Mouse (Mus musculus): Measurements from ENCODE around the gene Wdr43. TPM values are rescaled to one million over a fixed set of nuclear protein-coding genes. Genes with fewer than 3 reads are reported as not detected.

Wdr43 gene
- 104 and 110 TPM in 2 replicates for polyA plus RNA-seq (2014; fragmentation: Nextera tagmentation; extraction: Ambion mirVana)

DNA sequence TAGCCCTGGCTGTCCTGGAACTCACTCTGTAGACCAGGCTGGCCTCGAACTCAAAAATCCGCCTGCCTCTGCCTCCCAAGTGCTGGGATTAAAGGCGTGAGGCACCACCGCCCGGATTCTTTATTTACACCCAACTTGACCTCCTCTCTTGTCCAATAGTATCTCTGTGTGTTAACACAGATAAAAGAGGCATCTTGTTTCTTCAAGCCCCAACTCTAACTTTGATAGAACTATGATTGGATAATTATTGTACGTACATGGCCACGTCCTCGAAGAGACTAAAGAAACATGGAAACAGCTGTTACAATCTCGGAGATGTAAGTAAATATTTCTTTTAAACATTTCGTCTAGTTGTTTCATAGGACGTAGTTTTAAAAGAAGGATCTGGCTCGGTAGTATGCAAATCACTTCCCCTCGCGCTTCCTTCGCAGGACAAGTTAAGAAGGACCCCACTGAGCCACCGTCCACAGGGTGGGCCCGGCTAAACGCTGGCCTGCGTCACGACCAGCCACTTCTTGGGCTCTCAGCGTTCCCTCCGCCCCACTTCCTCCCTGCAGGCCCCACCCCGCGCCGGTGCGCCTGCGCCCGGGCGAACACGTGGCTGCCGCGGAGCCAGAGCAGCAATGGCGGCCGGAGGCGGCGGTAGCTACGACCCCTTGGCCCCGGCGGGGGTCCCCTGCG lies at the start of gene Wdr43:
Gene Wdr43 (plus strand): TSS at position 258 of the 681 bp plus-strand sequence.
- WGBS = 5% methylated on average over 40 of the region's 40 CpGs
- peak within 1 kb of the TSS; percentile 69 for H3K4me2 ChIP-seq (ENCODE audit: low read length)
- ATAC-seq (replicated peaks; ENCODE audit: low FRiP score, low TSS enrichment, low read depth) (peak; percentile 99), DNase-seq (ENCODE audit: low spot score) (peak; percentile 94)
- peak within 1 kb of the TSS; percentile 100 for H3K4me3 ChIP-seq (ENCODE audit: low read depth, low read length)
- peaks cover 10% of the 10 kb centered on the region; the same call in 1 of the 2 replicates for H3K36me3 ChIP-seq (ENCODE audit: control insufficient read depth, insufficient read depth, low read length)
- peak within 1 kb of the TSS; percentile 62 for H3K27ac ChIP-seq (ENCODE audit: low read depth)
- peak within 1 kb of the TSS; percentile 90 for H3K9ac ChIP-seq (ENCODE audit: low read length)
- H3K27me3 ChIP-seq (replicated peaks; ENCODE audit: control insufficient read depth, insufficient read depth, low read length) = no peaks in the 10 kb centered on the region
- H3K4me1 ChIP-seq (replicated peaks; ENCODE audit: control insufficient read depth, insufficient read depth, low read length) = peaks cover 15% of the 10 kb centered on the region
- no peaks in the 10 kb centered on the region for H3K9me3 ChIP-seq (ENCODE audit: control insufficient read depth, low read length)

DNA sequence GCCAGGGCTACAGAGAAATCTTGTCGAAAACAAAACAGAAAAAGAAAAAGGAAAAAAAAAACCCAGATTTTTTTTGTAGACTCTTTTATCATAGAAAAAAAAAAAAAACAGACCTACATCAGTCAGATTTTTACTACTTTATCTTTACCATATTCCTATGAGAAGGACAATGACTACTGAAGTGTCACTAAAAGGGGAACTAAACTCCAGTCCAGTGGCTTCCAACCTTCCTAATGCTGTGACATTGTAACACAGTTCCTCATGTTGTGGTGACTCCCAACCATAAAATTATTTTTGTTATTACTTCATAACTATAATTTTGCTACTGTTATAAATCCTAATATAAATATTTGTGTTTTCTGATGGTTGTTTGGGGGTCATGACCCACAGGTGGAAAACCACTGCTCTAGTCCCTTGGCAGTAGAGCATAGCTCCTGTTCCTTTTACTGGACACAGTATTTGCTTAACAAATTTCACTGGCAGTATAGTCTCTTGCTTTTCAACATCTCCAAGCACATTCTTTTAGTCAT lies 36.5 kb upstream of the Wdr43 start:
- Histone ChIP-seq H3K27me3 (replicated peaks; ENCODE audit: control insufficient read depth, insufficient read depth, low read length) (no peaks in the 10 kb centered on the region), H3K9ac (ENCODE audit: low read length) (no peak overlapping the region), H3K4me3 (ENCODE audit: low read depth, low read length) (no peak overlapping the region), H3K27ac (ENCODE audit: low read depth) (no peak overlapping the region), H3K4me1 (replicated peaks; ENCODE audit: control insufficient read depth, insufficient read depth, low read length) (no peaks in the 10 kb centered on the region), H3K4me2 (ENCODE audit: low read length) (no peak overlapping the region), H3K36me3 (ENCODE audit: control insufficient read depth, insufficient read depth, low read length) (no peaks in the 10 kb centered on the region), H3K9me3 (ENCODE audit: control insufficient read depth, low read length) (no peaks in the 10 kb centered on the region)
- WGBS = 92% methylated on average over 1 of the region's 1 CpGs
- DNase-seq (ENCODE audit: low spot score) (no peak), ATAC-seq (replicated peaks; ENCODE audit: low FRiP score, low TSS enrichment, low read depth) (no peak)

DNA sequence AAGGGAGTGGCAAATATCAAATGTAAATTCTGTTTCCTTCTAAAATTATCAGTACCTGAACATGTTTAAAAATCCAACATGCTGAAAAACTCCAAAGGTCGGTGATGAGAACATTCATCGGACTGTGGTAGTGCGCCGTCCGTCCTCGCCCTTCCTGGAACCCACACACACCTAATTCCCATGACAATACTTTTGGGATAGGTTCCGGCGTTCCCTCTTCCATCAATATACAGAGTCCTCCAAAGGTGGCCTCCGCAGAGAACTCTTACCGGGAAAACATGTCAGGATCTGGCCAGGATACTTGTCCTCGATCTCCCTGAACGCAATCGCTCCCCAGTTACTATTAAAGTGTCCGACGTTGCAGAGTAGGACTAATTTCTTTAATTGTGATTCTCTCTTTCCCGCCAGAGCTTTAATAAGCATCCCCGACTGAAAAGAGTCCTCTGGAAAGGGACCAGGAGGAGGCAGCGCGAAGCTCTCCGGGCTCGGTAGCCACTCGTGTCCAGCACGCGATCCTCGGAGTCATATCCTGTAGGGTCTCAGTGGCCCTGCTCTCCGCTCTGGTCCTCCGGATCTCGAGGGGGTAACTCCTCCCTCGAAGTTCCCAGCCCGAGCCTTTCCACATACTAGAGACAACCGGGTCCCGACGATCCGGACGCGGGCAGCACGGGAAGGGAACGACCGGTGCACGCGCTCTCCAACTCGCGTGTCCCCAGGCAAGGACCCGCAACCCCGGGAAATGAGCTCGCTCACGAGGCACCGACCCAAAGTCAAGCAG lies 17.6 kb upstream of the Wdr43 start:
- H3K27me3 ChIP-seq (replicated peaks; ENCODE audit: control insufficient read depth, insufficient read depth, low read length) = no peaks in the 10 kb centered on the region
- no peaks in the 10 kb centered on the region for H3K9me3 ChIP-seq (ENCODE audit: control insufficient read depth, low read length)
- peaks cover 5% of the 10 kb centered on the region; the same call in 1 of the 2 replicates for H3K4me1 ChIP-seq (replicated peaks; ENCODE audit: control insufficient read depth, insufficient read depth, low read length)
- DNase-seq (ENCODE audit: low spot score) = no peak
- peak overlapping the region; percentile 60 for H3K4me3 ChIP-seq (ENCODE audit: low read depth, low read length)
- under 1% methylated on average over 48 of the region's 48 CpGs for WGBS
- H3K9ac ChIP-seq (ENCODE audit: low read length) = peak overlapping the region; percentile 61
- H3K36me3 ChIP-seq (ENCODE audit: control insufficient read depth, insufficient read depth, low read length) = no peaks in the 10 kb centered on the region
- peak; percentile 65 for ATAC-seq (replicated peaks; ENCODE audit: low FRiP score, low TSS enrichment, low read depth)
- H3K4me2 ChIP-seq (ENCODE audit: low read length) = peak overlapping the region; percentile 61
- H3K27ac ChIP-seq (ENCODE audit: low read depth) = peak overlapping the region; percentile 77

DNA sequence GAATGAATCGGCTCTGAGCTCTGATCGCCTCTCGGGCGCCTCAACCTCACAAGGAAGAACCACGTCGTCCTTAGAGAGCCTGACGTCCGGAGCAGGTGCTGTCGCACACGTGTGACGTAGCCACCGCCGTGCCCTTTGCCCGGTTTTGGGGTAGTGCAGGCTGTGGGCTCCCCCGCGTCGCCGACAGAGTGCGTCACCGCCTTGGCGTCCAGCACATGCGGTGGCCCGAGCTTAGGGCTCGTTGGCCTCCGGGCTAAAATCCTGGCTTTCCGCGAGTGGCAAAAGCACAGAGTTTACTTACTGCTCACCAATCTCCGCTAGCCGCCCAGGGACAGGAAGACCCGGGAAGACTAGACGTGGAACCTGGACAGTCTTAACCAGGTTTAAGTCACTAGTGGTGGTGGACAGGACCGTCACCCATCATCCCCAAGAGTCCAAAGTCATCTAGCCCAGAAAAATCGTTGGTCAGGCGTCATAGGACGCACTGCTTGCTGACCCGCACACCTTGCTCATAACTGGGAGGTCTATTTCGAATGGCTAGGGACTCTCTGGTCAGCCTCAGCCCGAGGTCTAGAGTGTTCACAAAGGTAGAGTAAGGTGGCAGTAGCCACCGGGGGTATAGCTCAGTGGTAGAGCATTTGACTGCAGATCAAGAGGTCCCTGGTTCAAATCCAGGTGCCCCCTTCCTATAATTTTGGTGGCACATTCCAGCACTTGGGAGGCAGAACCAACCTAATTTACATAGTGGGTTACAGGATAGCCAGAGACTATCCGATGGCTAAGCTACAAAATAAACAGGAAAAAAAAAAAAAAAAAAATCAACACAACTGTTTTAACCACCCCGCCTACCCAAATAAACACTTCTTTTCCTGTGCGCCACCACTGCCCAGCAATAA lies 16.8 kb upstream of the Wdr43 start:
- peak overlapping the region; percentile 61 for H3K4me2 ChIP-seq (ENCODE audit: low read length)
- no peaks in the 10 kb centered on the region for H3K36me3 ChIP-seq (ENCODE audit: control insufficient read depth, insufficient read depth, low read length)
- 4% methylated on average over 42 of the region's 42 CpGs for WGBS
- ATAC-seq (replicated peaks; ENCODE audit: low FRiP score, low TSS enrichment, low read depth) (peak; percentile 98), DNase-seq (ENCODE audit: low spot score) (peak; percentile 94)
- peak overlapping the region; percentile 60 for H3K4me3 ChIP-seq (ENCODE audit: low read depth, low read length)
- H3K9ac ChIP-seq (ENCODE audit: low read length) = peak overlapping the region; percentile 61
- no peaks in the 10 kb centered on the region for H3K9me3 ChIP-seq (ENCODE audit: control insufficient read depth, low read length)
- H3K27me3 ChIP-seq (replicated peaks; ENCODE audit: control insufficient read depth, insufficient read depth, low read length) = no peaks in the 10 kb centered on the region
- H3K27ac ChIP-seq (ENCODE audit: low read depth) = peak overlapping the region; percentile 77
- H3K4me1 ChIP-seq (replicated peaks; ENCODE audit: control insufficient read depth, insufficient read depth, low read length) = peaks cover 5% of the 10 kb centered on the region; the same call in 1 of the 2 replicates

DNA sequence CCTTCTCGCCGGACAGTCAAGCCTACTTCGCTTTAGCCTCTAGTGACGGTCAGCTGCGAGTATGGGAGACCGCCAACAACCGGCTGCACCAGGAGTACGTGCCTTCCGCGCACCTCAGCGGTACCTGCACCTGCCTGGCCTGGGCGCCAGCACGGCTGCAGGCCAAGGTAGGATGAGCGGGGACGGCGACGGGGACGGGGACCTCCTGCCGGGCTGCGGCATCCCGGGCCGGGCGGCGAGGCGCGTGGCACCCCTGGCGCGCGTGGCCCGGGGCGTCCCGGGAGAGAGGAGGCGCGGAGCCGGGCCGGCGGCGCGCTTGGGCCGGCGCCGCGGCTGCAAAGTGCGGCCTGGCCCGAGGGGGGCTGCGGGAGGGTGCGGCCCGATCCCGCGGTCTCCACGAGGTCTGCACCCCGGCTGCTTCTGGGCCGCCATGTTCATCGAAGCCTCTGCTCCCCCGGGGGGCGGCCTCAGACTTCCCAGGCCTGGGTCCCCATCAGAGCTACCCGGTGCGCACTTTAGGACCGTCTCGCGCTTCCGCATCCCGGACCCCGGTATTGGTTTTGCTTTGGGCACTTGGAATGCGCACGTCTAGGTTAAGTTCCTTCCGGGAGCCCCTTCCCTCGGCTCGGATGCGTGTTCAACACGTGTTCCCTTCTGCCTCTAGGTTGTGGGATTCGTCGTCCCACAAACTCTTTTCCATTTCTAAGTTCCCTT lies 781 bp downstream of the Wdr43 start:
- DNase-seq (ENCODE audit: low spot score) = peak; percentile 74
- Histone ChIP-seq H3K9me3 (ENCODE audit: control insufficient read depth, low read length) (no peaks in the 10 kb centered on the region), H3K4me1 (replicated peaks; ENCODE audit: control insufficient read depth, insufficient read depth, low read length) (peaks cover 15% of the 10 kb centered on the region), H3K27ac (ENCODE audit: low read depth) (peak overlapping the region; percentile 62), H3K36me3 (ENCODE audit: control insufficient read depth, insufficient read depth, low read length) (peaks cover 10% of the 10 kb centered on the region; the same call in 1 of the 2 replicates), H3K4me3 (ENCODE audit: low read depth, low read length) (peak overlapping the region; percentile 100), H3K27me3 (replicated peaks; ENCODE audit: control insufficient read depth, insufficient read depth, low read length) (no peaks in the 10 kb centered on the region), H3K9ac (ENCODE audit: low read length) (peak overlapping the region; percentile 90), H3K4me2 (ENCODE audit: low read length) (peak overlapping the region; percentile 69)
- WGBS = under 1% methylated on average over 65 of the region's 73 CpGs
- peak; percentile 76 for ATAC-seq (replicated peaks; ENCODE audit: low FRiP score, low TSS enrichment, low read depth)

DNA sequence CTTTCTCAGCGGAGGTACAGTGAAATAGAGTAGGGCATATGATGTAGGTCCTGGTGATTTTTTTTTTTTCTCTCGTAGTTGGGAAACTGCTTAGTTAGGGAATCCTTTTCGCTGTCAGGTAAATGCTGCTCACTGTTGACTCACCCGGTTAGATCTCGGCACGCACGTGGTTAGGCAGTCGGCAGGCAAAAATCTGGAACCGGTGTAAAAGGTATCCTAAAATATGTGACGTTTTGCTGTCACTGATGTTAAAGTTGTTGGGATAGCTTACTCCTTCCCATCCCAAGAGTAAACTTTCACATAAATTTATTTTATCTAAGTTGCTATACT lies 1.3 kb downstream of the Wdr43 start:
- Histone ChIP-seq H3K4me1 (replicated peaks; ENCODE audit: control insufficient read depth, insufficient read depth, low read length) (peaks cover 15% of the 10 kb centered on the region), H3K9ac (ENCODE audit: low read length) (peak overlapping the region; percentile 90), H3K27ac (ENCODE audit: low read depth) (peak overlapping the region; percentile 62; the same call in 1 of the 2 replicates), H3K4me3 (ENCODE audit: low read depth, low read length) (peak overlapping the region; percentile 100), H3K4me2 (ENCODE audit: low read length) (peak overlapping the region; percentile 69), H3K9me3 (ENCODE audit: control insufficient read depth, low read length) (no peaks in the 10 kb centered on the region), H3K36me3 (ENCODE audit: control insufficient read depth, insufficient read depth, low read length) (peaks cover 10% of the 10 kb centered on the region; the same call in 1 of the 2 replicates), H3K27me3 (replicated peaks; ENCODE audit: control insufficient read depth, insufficient read depth, low read length) (no peaks in the 10 kb centered on the region)
- ATAC-seq (replicated peaks; ENCODE audit: low FRiP score, low TSS enrichment, low read depth) (no peak), DNase-seq (ENCODE audit: low spot score) (no peak)
- WGBS = 0% methylated on average over 10 of the region's 10 CpGs

DNA sequence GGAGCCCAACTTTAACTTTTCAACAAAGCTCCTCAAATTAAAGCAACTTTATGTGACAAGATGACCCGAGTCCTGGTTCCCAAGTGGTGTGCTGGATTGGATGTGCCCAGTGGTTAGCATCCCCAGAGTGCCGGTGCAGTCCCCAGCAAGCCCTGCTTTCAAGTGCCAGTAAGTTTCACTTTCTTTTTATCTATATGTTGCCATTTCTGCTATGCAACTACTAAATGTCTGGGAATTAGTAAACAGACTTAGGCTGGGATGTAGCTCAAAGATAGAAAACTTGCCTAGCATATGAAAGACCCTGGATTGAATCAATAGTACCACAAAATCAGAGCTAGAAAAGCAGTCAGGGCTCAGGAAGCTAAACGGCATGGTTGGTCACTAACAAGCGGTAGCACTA lies 2.3 kb downstream of the Wdr43 start:
- Histone ChIP-seq H3K9ac (ENCODE audit: low read length) (no peak overlapping the region; the same call in 1 of the 2 replicates), H3K27ac (ENCODE audit: low read depth) (no peak overlapping the region)

More for the DNA sequence above, 2.3 kb downstream of the Wdr43 start:
- 71% methylated on average over 4 of the region's 4 CpGs for WGBS
- ATAC-seq (replicated peaks; ENCODE audit: low FRiP score, low TSS enrichment, low read depth) = no peak
- H3K27me3 ChIP-seq (replicated peaks; ENCODE audit: control insufficient read depth, insufficient read depth, low read length) = no peaks in the 10 kb centered on the region
- peaks cover 10% of the 10 kb centered on the region; the same call in 1 of the 2 replicates for H3K36me3 ChIP-seq (ENCODE audit: control insufficient read depth, insufficient read depth, low read length)
- H3K4me2 ChIP-seq (ENCODE audit: low read length) = peak overlapping the region; percentile 69
- no peak for DNase-seq (ENCODE audit: low spot score)
- H3K9me3 ChIP-seq (ENCODE audit: control insufficient read depth, low read length) = no peaks in the 10 kb centered on the region
- H3K4me3 ChIP-seq (ENCODE audit: low read depth, low read length) = peak overlapping the region; percentile 100
- H3K4me1 ChIP-seq (replicated peaks; ENCODE audit: control insufficient read depth, insufficient read depth, low read length) = peaks cover 15% of the 10 kb centered on the region
